Mouse (Mus musculus) lung, embryonic 14.5 days (tissue): ENCODE results near the gene Best2. TPM values are rescaled to one million over a fixed set of nuclear protein-coding genes. Genes with fewer than 3 reads are reported as not detected.

Experiments
- ATAC-seq: fragments of 200-750 bp; cut with Nextera tagmentation; 2 replicates; pipeline ENCODE4 v1.8.0; 2017; ENCODE audit warnings: mild to moderate bottlenecking, moderate TSS enrichment, moderate library complexity; ENCODE audit not compliant: insufficient read depth
- DNase-seq: peaks from one replicate; pipeline ENCODE4 v3.0.0-alpha.2; 2015
- H3K27ac ChIP-seq: fragments of 300-500 bp; sonication (generic); 2 replicates; pipeline ENCODE4 v1.5.1; 2014; ENCODE audit warnings: low read depth, mild to moderate bottlenecking, moderate library complexity
- H3K27me3 ChIP-seq: fragments of 300-500 bp; sonication (generic); 2 replicates; pipeline ENCODE4 v1.6.1; 2014; ENCODE audit warnings: low read length, control low read depth; ENCODE audit not compliant: insufficient read depth
- H3K36me3 ChIP-seq: fragments of 300-500 bp; sonication (generic); 2 replicates; pipeline ENCODE4 v1.6.1; 2014; ENCODE audit warnings: control low read depth; ENCODE audit not compliant: insufficient read depth
- H3K4me1 ChIP-seq: fragments of 300-500 bp; sonication (generic); 2 replicates; pipeline ENCODE4 v1.6.1; 2014; ENCODE audit warnings: antibody characterized with exemption, control low read depth; ENCODE audit not compliant: insufficient read depth
- H3K4me2 ChIP-seq: fragments of 300-500 bp; sonication (generic); 2 replicates; pipeline ENCODE4 v1.6.1; 2014; ENCODE audit warnings: mild to moderate bottlenecking
- H3K4me3 ChIP-seq: fragments of 300-500 bp; sonication (generic); 2 replicates; pipeline ENCODE4 v1.5.1; 2014; ENCODE audit warnings: low read depth, low read length
- H3K9ac ChIP-seq: fragments of 300-500 bp; sonication (generic); 2 replicates; pipeline ENCODE4 v1.6.1; 2014
- H3K9me3 ChIP-seq: fragments of 300-500 bp; sonication (generic); 2 replicates; pipeline ENCODE4 v1.6.1; 2016; ENCODE audit warnings: low read depth, low read length, control low read depth
- CTCF ChIP-seq: IDR thresholded peaks from 2 replicates; pipeline ENCODE4 v1.5.1; 2016; ENCODE audit warnings: antibody characterized with exemption, low read depth
- WGBS: fragments of 180-500 bp; shearing (Covaris S2); extraction: QIAGEN DNeasy Blood & Tissue Kit; methylation state at CpG from one replicate; pipeline ENCODE4 v1.1.7; 2014; 5-methylcytosine and 5-hydroxymethylcytosine counted together
- polyA plus RNA-seq: library from polyadenylated mRNA; unstranded; fragments of >200 nt; fragmentation: Nextera tagmentation; extraction: Ambion mirVana; gene quantifications from 2 replicates; pipeline ENCODE4 v1.2.1, GENCODE M21; 2014

Gene Best2
- polyA plus RNA-seq, 1 experiment from 2014 or later, result not detected

- no peak for TF ChIP-seq CTCF
- peak; percentile 23 for DNase-seq
- Histone ChIP-seq H3K9me3 (no peaks in the 10 kb centered on the region), H3K4me1 (peaks cover 53% of the 10 kb centered on the region), H3K4me3 (peak overlapping the region; percentile 52), H3K36me3 (no peaks in the 10 kb centered on the region), H3K9ac (peak overlapping the region; percentile 58), H3K4me2 (peak overlapping the region; percentile 100), H3K27ac (peak overlapping the region; percentile 67), H3K27me3 (no peaks in the 10 kb centered on the region)
- 3% methylated on average over 16 of the region's 16 CpGs for WGBS
- ATAC-seq, result no peak
Measured at GRCm38 (mm10) chr8:84984294-84985048, 29.9 kb downstream of the Best2 start.

- no peak for DNase-seq
- H3K4me1 ChIP-seq, result peaks cover 56% of the 10 kb centered on the region
Measured at GRCm38 (mm10) chr8:84982499-84983011, 31.8 kb downstream of the Best2 start.

GRCm38 (mm10) chr8:84981644-84982498 is 32.5 kb downstream of the Best2 start:
- H3K27me3 ChIP-seq, result peaks cover 4% of the 10 kb centered on the region
- peaks cover 56% of the 10 kb centered on the region for H3K4me1 ChIP-seq
- DNase-seq (no peak), ATAC-seq (no peak)
- H3K9ac ChIP-seq, result 0 out of 2 replicates have a peak overlapping the region, but pooled peaks have one; percentile 3
- H3K4me2 ChIP-seq, result peak overlapping the region; percentile 3
- no peaks in the 10 kb centered on the region for H3K9me3 ChIP-seq
- no peak for TF ChIP-seq CTCF
- H3K27ac ChIP-seq, result peak overlapping the region; percentile 80
- no peaks in the 10 kb centered on the region for H3K36me3 ChIP-seq
- WGBS, result 73% methylated on average over 15 of the region's 15 CpGs
- H3K4me3 ChIP-seq, result no peak overlapping the region

More at GRCm38 (mm10) chr8:84982499-84983011, 31.8 kb downstream of the Best2 start:
- H3K9ac ChIP-seq, result 0 out of 2 replicates have a peak overlapping the region, but pooled peaks have one; percentile 3
- TF ChIP-seq CTCF, result no peak
- no peaks in the 10 kb centered on the region; the same call in 1 of the 2 replicates for H3K27me3 ChIP-seq
- WGBS, result 57% methylated on average over 3 of the region's 3 CpGs
- H3K4me2 ChIP-seq, result peak overlapping the region; percentile 3
- peak overlapping the region; percentile 24; the same call in 1 of the 2 replicates for H3K27ac ChIP-seq
- ATAC-seq, result no peak
- H3K4me3 ChIP-seq, result no peak overlapping the region
- H3K36me3 ChIP-seq, result no peaks in the 10 kb centered on the region
- H3K9me3 ChIP-seq, result no peaks in the 10 kb centered on the region

- WGBS, result 25% methylated on average over 11 of the region's 11 CpGs
- peaks cover 56% of the 10 kb centered on the region for H3K4me1 ChIP-seq
- H3K27ac ChIP-seq, result peak overlapping the region; percentile 80
- no peak overlapping the region; the same call in 1 of the 2 replicates for H3K4me3 ChIP-seq
- no peaks in the 10 kb centered on the region for H3K9me3 ChIP-seq
- no peaks in the 10 kb centered on the region for H3K36me3 ChIP-seq
- peak; percentile 93 for DNase-seq
- peak overlapping the region; percentile 99 for H3K4me2 ChIP-seq
- no peak for ATAC-seq
- H3K27me3 ChIP-seq, result peaks cover 5% of the 10 kb centered on the region
- no peak for TF ChIP-seq CTCF
- H3K9ac ChIP-seq, result peak overlapping the region; percentile 47; the same call in 1 of the 2 replicates
Measured at GRCm38 (mm10) chr8:84980622-84981358, 33.5 kb downstream of the Best2 start.

- peaks cover 52% of the 10 kb centered on the region for H3K4me1 ChIP-seq
- 2% methylated on average over 38 of the region's 42 CpGs for WGBS
Measured at GRCm38 (mm10) chr8:84979599-84980421, 34.5 kb downstream of the Best2 start.

More at GRCm38 (mm10) chr8:84979599-84980421, 34.5 kb downstream of the Best2 start:
- no peak for TF ChIP-seq CTCF
- ATAC-seq, result peak; percentile 32
- Histone ChIP-seq H3K9me3 (no peaks in the 10 kb centered on the region), H3K4me2 (peak overlapping the region; percentile 99), H3K9ac (peak overlapping the region; percentile 47), H3K27me3 (peaks cover 5% of the 10 kb centered on the region), H3K27ac (peak overlapping the region; percentile 80), H3K4me3 (peak overlapping the region; percentile 37), H3K36me3 (peaks cover 3% of the 10 kb centered on the region)
- DNase-seq, result peak; percentile 95
